In genomic region chr6:28583399-28583798, GRCm38 (mm10) we compare ENCODE assay signal across 18 mouse cellular contexts.
"Had no signal": no experiment of that assay in that cellular context is flagged by ENCODE, and none has a peak within 500 bp of the region (broad histone marks: within the 10 kb centered on the region; RNA-seq: fewer than 3 reads in every experiment).

No protein-coding gene starts in this region.

- H3K9ac ChIP-seq: liver, postnatal 0 days; lung, embryonic 15.5 days; midbrain, embryonic 13.5 days; midbrain, embryonic 15.5 days; neural tube, embryonic 12.5 days; stomach, embryonic 15.5 days had no signal

- H3K4me3 ChIP-seq: lung, embryonic 15.5 days; megakaryocyte, embryonic 14.5 days; midbrain, embryonic 13.5 days; midbrain, embryonic 15.5 days; neural tube, embryonic 12.5 days; stomach, embryonic 15.5 days had no signal

- ATAC-seq: liver, postnatal 0 days; lung, postnatal 0 days; midbrain, embryonic 13.5 days; midbrain, embryonic 15.5 days had no signal

- H3K4me1 ChIP-seq: lung, embryonic 15.5 days; midbrain, embryonic 13.5 days; midbrain, embryonic 15.5 days; stomach, embryonic 15.5 days had no signal

- H3K4me2 ChIP-seq: lung, embryonic 15.5 days; midbrain, embryonic 11.5 days; midbrain, embryonic 13.5 days; midbrain, embryonic 15.5 days; neural tube, embryonic 12.5 days; stomach, embryonic 15.5 days had no signal

- H3K27me3 ChIP-seq: lung, embryonic 15.5 days; megakaryocyte, embryonic 14.5 days; midbrain, embryonic 13.5 days; midbrain, embryonic 15.5 days; neural tube, embryonic 12.5 days; stomach, embryonic 15.5 days had no signal

- DNase-seq: liver, postnatal 0 days; lung, adult 2 months; lung, postnatal 14 days; lung, postnatal 36 days; right cerebral cortex, postnatal 14 days; thymus, adult 18-20 months; thymus, postnatal 14 days; thymus, postnatal 36 days had no signal

- H3K36me3 ChIP-seq: lung, embryonic 15.5 days; midbrain, embryonic 13.5 days; midbrain, embryonic 15.5 days; neural tube, embryonic 12.5 days; stomach, embryonic 15.5 days had no signal

- H3K27ac ChIP-seq: lung, embryonic 15.5 days; macrophage; midbrain, embryonic 13.5 days; midbrain, embryonic 15.5 days; neural tube, embryonic 12.5 days; stomach, embryonic 15.5 days; stomach, postnatal 0 days had no signal

- H3K9me3 ChIP-seq: lung, embryonic 15.5 days; megakaryocyte, embryonic 14.5 days; midbrain, embryonic 13.5 days; midbrain, embryonic 15.5 days; neural tube, embryonic 12.5 days; stomach, embryonic 15.5 days had no signal
